Mouse (Mus musculus): ENCODE measurements around the gene Atg4a. TPM values are rescaled to one million over a fixed set of nuclear protein-coding genes. Genes with fewer than 3 reads are reported as not detected.

The Atg4a gene
- polyA plus RNA-seq, 1 experiment from 2014 or later: 22.0 TPM

DNA sequence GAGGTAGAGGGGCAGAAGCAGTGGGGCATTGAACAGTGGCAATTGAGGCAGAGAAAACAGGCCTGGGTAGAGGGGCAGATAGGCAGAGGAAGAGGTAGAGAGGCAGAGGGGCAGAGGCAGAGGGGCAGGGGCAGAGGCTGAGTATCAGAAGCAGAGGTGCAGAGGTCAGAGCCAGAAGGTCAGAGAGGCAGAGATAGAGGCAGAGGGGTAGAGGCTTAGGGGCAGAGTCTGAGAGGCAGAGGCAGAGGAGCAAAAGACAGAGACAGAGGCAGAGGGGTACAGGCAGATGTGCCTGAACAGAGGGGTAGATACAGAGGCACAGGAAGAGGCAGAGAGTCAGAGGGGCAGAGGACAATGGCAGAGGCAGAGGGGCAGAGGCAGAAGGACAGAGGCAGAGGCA is 193.6 kb downstream of the Atg4a start:
- Histone ChIP-seq H3K4me1 (replicated peaks; ENCODE audit: control insufficient read depth, insufficient read depth, low read length) (no peaks in the 10 kb centered on the region), H3K27me3 (replicated peaks; ENCODE audit: control insufficient read depth, insufficient read depth, low read length) (no peaks in the 10 kb centered on the region), H3K9me3 (ENCODE audit: control insufficient read depth) (no peaks in the 10 kb centered on the region), H3K9ac (ENCODE audit: low read depth, low read length) (no peak overlapping the region), H3K36me3 (ENCODE audit: control insufficient read depth, insufficient read depth) (no peaks in the 10 kb centered on the region), H3K4me3 (ENCODE audit: low read depth, low read length) (no peak overlapping the region), H3K4me2 (replicated peaks; ENCODE audit: low read depth) (no peak overlapping the region), H3K27ac (ENCODE audit: low read depth, low read length) (no peak overlapping the region)
- TF ChIP-seq CTCF (IDR thresholded peaks at IDR 0.05; ENCODE audit: low read depth): no peak
- ATAC-seq: no peak

DNA sequence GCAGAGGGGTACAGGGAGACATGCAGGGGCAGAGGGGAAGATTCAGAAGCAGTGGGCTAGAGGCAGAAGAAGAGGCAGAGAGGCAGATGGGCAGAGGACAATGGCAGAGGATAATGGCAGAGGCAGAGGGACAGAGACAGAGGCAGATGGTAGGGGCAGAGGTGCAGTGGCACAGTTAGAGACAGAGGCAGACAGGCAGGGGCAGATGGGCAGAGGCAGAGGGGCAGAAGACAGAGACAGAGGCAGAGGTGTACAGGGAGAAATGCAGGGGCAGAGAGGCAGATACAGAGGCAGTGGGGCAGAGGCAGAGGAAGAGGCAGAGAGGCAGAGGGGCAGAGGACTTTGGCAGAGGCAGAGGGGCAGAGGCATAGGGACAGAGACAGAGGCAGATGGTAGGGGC is 194.5 kb downstream of the Atg4a start:
- Histone ChIP-seq H3K9me3 (ENCODE audit: control insufficient read depth) (no peaks in the 10 kb centered on the region), H3K9ac (ENCODE audit: low read depth, low read length) (no peak overlapping the region), H3K27me3 (replicated peaks; ENCODE audit: control insufficient read depth, insufficient read depth, low read length) (no peaks in the 10 kb centered on the region), H3K27ac (ENCODE audit: low read depth, low read length) (no peak overlapping the region), H3K4me3 (ENCODE audit: low read depth, low read length) (no peak overlapping the region), H3K4me1 (replicated peaks; ENCODE audit: control insufficient read depth, insufficient read depth, low read length) (no peaks in the 10 kb centered on the region), H3K36me3 (ENCODE audit: control insufficient read depth, insufficient read depth) (no peaks in the 10 kb centered on the region), H3K4me2 (replicated peaks; ENCODE audit: low read depth) (no peak overlapping the region)
- TF ChIP-seq CTCF (IDR thresholded peaks at IDR 0.05; ENCODE audit: low read depth): no peak
- no peak for ATAC-seq

DNA sequence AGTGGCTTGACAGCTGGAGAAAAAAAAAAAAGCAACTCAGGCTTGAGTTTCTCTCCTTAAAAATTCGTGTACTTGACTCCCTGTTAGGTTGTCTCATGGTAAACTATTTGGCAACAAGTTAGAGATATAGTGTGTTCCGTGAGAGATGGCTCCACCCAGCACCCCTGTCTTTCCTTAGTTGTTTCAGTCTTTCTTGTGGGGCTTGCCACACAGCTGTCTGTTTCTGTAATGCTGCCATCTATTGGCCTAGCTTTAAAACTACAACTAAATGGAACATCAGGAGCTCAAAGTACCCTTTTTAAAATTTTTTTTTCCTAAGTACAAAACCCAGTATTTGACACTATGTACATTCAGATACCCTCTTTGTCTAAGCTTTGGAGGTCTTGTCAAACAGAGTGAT is 200.0 kb downstream of the Atg4a start:
- H3K4me2 ChIP-seq (replicated peaks; ENCODE audit: low read depth): no peak overlapping the region
- H3K27me3 ChIP-seq (replicated peaks; ENCODE audit: control insufficient read depth, insufficient read depth, low read length): no peaks in the 10 kb centered on the region
- no peaks in the 10 kb centered on the region for H3K9me3 ChIP-seq (ENCODE audit: control insufficient read depth)
- no peak overlapping the region for H3K4me3 ChIP-seq (ENCODE audit: low read depth, low read length)
- WGBS: 25% methylated on average over 2 of the region's 2 CpGs
- H3K4me1 ChIP-seq (replicated peaks; ENCODE audit: control insufficient read depth, insufficient read depth, low read length): no peaks in the 10 kb centered on the region
- peak; percentile 60 for TF ChIP-seq CTCF (IDR thresholded peaks at IDR 0.05; ENCODE audit: low read depth)
- no peaks in the 10 kb centered on the region for H3K36me3 ChIP-seq (ENCODE audit: control insufficient read depth, insufficient read depth)
- no peak overlapping the region for H3K9ac ChIP-seq (ENCODE audit: low read depth, low read length)
- H3K27ac ChIP-seq (ENCODE audit: low read depth, low read length): no peak overlapping the region
- no peak for ATAC-seq

DNA sequence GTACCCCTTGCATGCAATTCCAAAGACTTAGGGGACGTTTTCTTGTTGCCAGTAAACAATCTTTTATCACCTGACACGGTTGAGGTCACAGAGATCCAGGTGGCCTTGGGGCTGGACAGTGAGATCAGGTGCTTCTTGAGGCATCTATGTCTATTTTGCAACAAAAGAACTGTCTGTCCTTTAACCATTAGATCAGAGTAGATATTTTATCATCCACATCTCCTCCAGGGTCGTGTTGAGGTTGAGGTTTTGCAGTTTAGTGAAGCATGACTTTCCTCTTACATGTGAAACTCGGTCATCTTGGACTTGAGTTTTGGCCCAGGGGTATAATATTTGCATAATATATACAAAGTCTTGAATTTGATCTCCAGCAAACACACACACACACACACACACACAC is 200.9 kb downstream of the Atg4a start:
- Histone ChIP-seq H3K4me1 (replicated peaks; ENCODE audit: control insufficient read depth, insufficient read depth, low read length) (no peaks in the 10 kb centered on the region), H3K27me3 (replicated peaks; ENCODE audit: control insufficient read depth, insufficient read depth, low read length) (no peaks in the 10 kb centered on the region), H3K27ac (ENCODE audit: low read depth, low read length) (no peak overlapping the region), H3K9ac (ENCODE audit: low read depth, low read length) (no peak overlapping the region), H3K36me3 (ENCODE audit: control insufficient read depth, insufficient read depth) (no peaks in the 10 kb centered on the region), H3K4me3 (ENCODE audit: low read depth, low read length) (no peak overlapping the region), H3K4me2 (replicated peaks; ENCODE audit: low read depth) (no peak overlapping the region), H3K9me3 (ENCODE audit: control insufficient read depth) (no peaks in the 10 kb centered on the region)
- 61% methylated on average over 4 of the region's 4 CpGs for WGBS
- ATAC-seq: no peak
- TF ChIP-seq CTCF (IDR thresholded peaks at IDR 0.05; ENCODE audit: low read depth): no peak

DNA sequence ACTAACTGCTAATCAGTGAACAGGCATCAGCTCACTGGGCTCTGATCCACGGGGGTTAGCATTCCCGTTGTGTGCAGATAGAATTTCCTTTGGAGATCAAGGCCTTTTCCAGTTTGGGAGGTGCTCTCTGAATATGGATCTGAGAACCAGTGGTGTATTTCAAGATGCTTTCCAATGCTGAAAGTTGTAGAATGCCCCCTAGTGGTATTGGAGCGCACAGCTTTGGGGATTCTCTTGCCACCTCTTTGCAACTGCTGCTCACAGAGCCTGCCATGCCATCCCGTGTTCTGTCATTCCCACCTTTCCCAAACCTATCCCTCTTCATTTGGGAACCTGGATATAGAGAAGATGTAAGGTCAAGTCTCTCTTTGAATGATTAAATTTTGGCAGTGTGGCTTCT is 201.5 kb downstream of the Atg4a start:
- WGBS: 49% methylated on average over 4 of the region's 4 CpGs
- no peaks in the 10 kb centered on the region for H3K27me3 ChIP-seq (replicated peaks; ENCODE audit: control insufficient read depth, insufficient read depth, low read length)
- H3K36me3 ChIP-seq (ENCODE audit: control insufficient read depth, insufficient read depth): no peaks in the 10 kb centered on the region
- H3K4me2 ChIP-seq (replicated peaks; ENCODE audit: low read depth): no peak overlapping the region
- H3K27ac ChIP-seq (ENCODE audit: low read depth, low read length): no peak overlapping the region
- ATAC-seq: no peak
- H3K4me1 ChIP-seq (replicated peaks; ENCODE audit: control insufficient read depth, insufficient read depth, low read length): no peaks in the 10 kb centered on the region
- H3K4me3 ChIP-seq (ENCODE audit: low read depth, low read length): no peak overlapping the region
- H3K9me3 ChIP-seq (ENCODE audit: control insufficient read depth): no peaks in the 10 kb centered on the region
- peak; percentile 61 for TF ChIP-seq CTCF (IDR thresholded peaks at IDR 0.05; ENCODE audit: low read depth)
- H3K9ac ChIP-seq (ENCODE audit: low read depth, low read length): no peak overlapping the region

DNA sequence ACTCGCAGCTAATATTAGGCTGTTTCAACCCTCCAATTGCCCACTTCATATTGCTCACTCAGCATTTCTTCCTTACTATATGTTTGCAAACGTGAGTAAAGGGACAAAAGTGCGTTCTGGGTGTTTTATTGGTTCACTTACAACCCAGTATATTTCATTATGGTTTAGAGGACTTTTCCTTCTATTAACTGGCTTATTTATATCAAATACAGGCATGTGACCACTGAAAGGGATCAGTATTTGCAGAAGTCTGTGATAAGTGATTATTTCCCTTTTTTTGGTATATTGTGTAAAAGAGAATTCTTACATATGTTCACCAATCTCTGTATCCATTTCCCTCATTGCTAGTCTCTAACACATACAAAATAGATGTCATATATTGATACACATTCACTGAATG is 203.7 kb downstream of the Atg4a start:
- no peak overlapping the region for H3K4me2 ChIP-seq (replicated peaks; ENCODE audit: low read depth)
- no peaks in the 10 kb centered on the region for H3K9me3 ChIP-seq (ENCODE audit: control insufficient read depth)
- TF ChIP-seq CTCF (IDR thresholded peaks at IDR 0.05; ENCODE audit: low read depth): no peak
- ATAC-seq: no peak
- no peak overlapping the region for H3K9ac ChIP-seq (ENCODE audit: low read depth, low read length)
- WGBS: 58% methylated on average over 3 of the region's 3 CpGs
- H3K4me1 ChIP-seq (replicated peaks; ENCODE audit: control insufficient read depth, insufficient read depth, low read length): no peaks in the 10 kb centered on the region
- no peaks in the 10 kb centered on the region for H3K36me3 ChIP-seq (ENCODE audit: control insufficient read depth, insufficient read depth)
- H3K27ac ChIP-seq (ENCODE audit: low read depth, low read length): no peak overlapping the region
- no peak overlapping the region for H3K4me3 ChIP-seq (ENCODE audit: low read depth, low read length)
- H3K27me3 ChIP-seq (replicated peaks; ENCODE audit: control insufficient read depth, insufficient read depth, low read length): no peaks in the 10 kb centered on the region

DNA sequence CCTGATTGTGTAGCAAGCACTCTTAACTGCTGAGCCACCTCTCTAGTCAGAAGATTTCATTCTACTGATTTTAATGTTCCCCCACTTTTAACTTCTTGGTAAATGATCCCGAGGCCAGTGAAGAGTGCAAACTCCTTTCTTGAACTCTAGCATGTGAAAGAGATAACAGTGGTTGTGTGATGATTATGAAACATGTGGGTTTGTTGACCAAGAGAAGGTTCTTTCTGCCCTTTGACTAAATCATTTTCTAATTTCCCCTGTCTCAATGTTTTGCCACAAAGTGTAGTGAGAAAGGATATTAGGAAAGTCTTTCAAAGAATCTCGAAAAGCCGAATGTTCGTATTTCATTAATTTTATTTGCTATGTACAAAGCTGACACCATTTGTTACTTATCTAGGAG is 208.4 kb downstream of the Atg4a start:
- WGBS: 78% methylated on average over 4 of the region's 4 CpGs
- H3K36me3 ChIP-seq (ENCODE audit: control insufficient read depth, insufficient read depth): no peaks in the 10 kb centered on the region
- no peak overlapping the region for H3K9ac ChIP-seq (ENCODE audit: low read depth, low read length)
- H3K27me3 ChIP-seq (replicated peaks; ENCODE audit: control insufficient read depth, insufficient read depth, low read length): no peaks in the 10 kb centered on the region
- H3K4me1 ChIP-seq (replicated peaks; ENCODE audit: control insufficient read depth, insufficient read depth, low read length): no peaks in the 10 kb centered on the region
- no peak overlapping the region for H3K4me3 ChIP-seq (ENCODE audit: low read depth, low read length)
- no peak overlapping the region for H3K27ac ChIP-seq (ENCODE audit: low read depth, low read length)
- no peak for TF ChIP-seq CTCF (IDR thresholded peaks at IDR 0.05; ENCODE audit: low read depth)
- H3K9me3 ChIP-seq (ENCODE audit: control insufficient read depth): no peaks in the 10 kb centered on the region
- no peak for ATAC-seq
- no peak overlapping the region for H3K4me2 ChIP-seq (replicated peaks; ENCODE audit: low read depth)
